Mouse (Mus musculus) neural tube, embryonic 10.5 days (tissue): ENCODE data around the gene Adam11.
"Not testable (repeated sequence)": the region's sequence is repeated elsewhere in the genome, so short reads cannot be mapped to it uniquely, and the experiment has no call there.

Experiments
- DNase-seq: peaks from one replicate; pipeline ENCODE4 v3.0.0-alpha.2; 2017; ENCODE audit warnings: low spot score; ENCODE audit errors: extremely low spot score

Adam11 gene

GRCm38 (mm10) chr11:102761309-102762210 lies at the start of gene Adam11:
Gene Adam11, plus strand, starts transcription at chr11:102761439.
- DNase-seq: peak; percentile 60

GRCm38 (mm10) chr11:102712411-102712810 lies 48.8 kb upstream of the Adam11 start:
- DNase-seq: no peak

GRCm38 (mm10) chr11:102714578-102714977 lies 46.7 kb upstream of the Adam11 start:
- DNase-seq: not testable (repeated sequence)

- DNase-seq: no peak
These were observed 45.1 kb upstream of the Adam11 start for GRCm38 (mm10) chr11:102716135-102716534.

GRCm38 (mm10) chr11:102725574-102725973 lies 35.7 kb upstream of the Adam11 start:
- no peak for DNase-seq

GRCm38 (mm10) chr11:102728614-102729013 lies 32.6 kb upstream of the Adam11 start:
- DNase-seq: no peak

- no peak for DNase-seq
These were observed 31.4 kb upstream of the Adam11 start for GRCm38 (mm10) chr11:102729835-102730234.

GRCm38 (mm10) chr11:102731366-102731765 lies 29.9 kb upstream of the Adam11 start:
- no peak for DNase-seq

GRCm38 (mm10) chr11:102733146-102733545 lies 28.1 kb upstream of the Adam11 start:
- DNase-seq: no peak

- DNase-seq: no peak
These were observed 26.3 kb upstream of the Adam11 start for GRCm38 (mm10) chr11:102734961-102735360.

- DNase-seq: no peak
These were observed 23.2 kb upstream of the Adam11 start for GRCm38 (mm10) chr11:102738046-102738445.

- peak; percentile 64 for DNase-seq
These were observed 21.8 kb upstream of the Adam11 start for GRCm38 (mm10) chr11:102739278-102739966.

GRCm38 (mm10) chr11:102740634-102741033 lies 20.6 kb upstream of the Adam11 start:
- DNase-seq: no peak

- peak; percentile 49 for DNase-seq
These were observed 19.9 kb upstream of the Adam11 start for GRCm38 (mm10) chr11:102741129-102741950.

- DNase-seq: no peak
These were observed 19.2 kb upstream of the Adam11 start for GRCm38 (mm10) chr11:102742066-102742465.

GRCm38 (mm10) chr11:102742843-102743242 lies 18.4 kb upstream of the Adam11 start:
- DNase-seq: no peak

GRCm38 (mm10) chr11:102744746-102745145 lies 16.5 kb upstream of the Adam11 start:
- DNase-seq: no peak

- DNase-seq: no peak
These were observed 13.4 kb upstream of the Adam11 start for GRCm38 (mm10) chr11:102747866-102748265.

- DNase-seq: no peak
These were observed 12.9 kb upstream of the Adam11 start for GRCm38 (mm10) chr11:102748381-102748780.

GRCm38 (mm10) chr11:102749712-102750111 lies 11.5 kb upstream of the Adam11 start:
- no peak for DNase-seq

- DNase-seq: no peak
These were observed 8.2 kb upstream of the Adam11 start for GRCm38 (mm10) chr11:102752896-102753590.
